Mouse (Mus musculus): ENCODE results near the gene Olfr464.
"Not testable (repeated sequence)": the region's sequence is repeated elsewhere in the genome, so short reads cannot be mapped to it uniquely, and the experiment has no call there.

Gene Olfr464

GRCm38 (mm10) chr11:87866891-87867290 lies 53.9 kb downstream of the Olfr464 start:
- DNase-seq (ENCODE audit: low read depth, low spot score): not testable (repeated sequence)

Measured in ZHBTc4 (cell line).